Mouse (Mus musculus) heart, postnatal 36 days (tissue): ENCODE data around the gene Ifi205. TPM values are rescaled to one million over a fixed set of nuclear protein-coding genes. Genes with fewer than 3 reads are reported as not detected.
"Not testable (repeated sequence)": the region's sequence is repeated elsewhere in the genome, so short reads cannot be mapped to it uniquely, and the experiment has no call there.

ENCODE experiments used
- DNase-seq, 2 experiments: peaks; one replicate each; pipeline ENCODE4 v3.0.0; 2021 to 2022
- intact Hi-C: fragments of 180-260 bp; cut with DNase I; formaldehyde crosslinking; loops from one replicate; pipeline ENCODE4 v1.15.1; 2025
- total RNA-seq, 2 experiments: library from RNA; stranded (reverse); gene quantifications; 2 replicates each; pipeline ENCODE4 v1.2.3; 2021

Gene Ifi205
- total RNA-seq = 10 to 100 TPM in 1 of 2 experiments, 1 to 10 TPM in 1; 6.7 to 18.7 TPM

DNA sequence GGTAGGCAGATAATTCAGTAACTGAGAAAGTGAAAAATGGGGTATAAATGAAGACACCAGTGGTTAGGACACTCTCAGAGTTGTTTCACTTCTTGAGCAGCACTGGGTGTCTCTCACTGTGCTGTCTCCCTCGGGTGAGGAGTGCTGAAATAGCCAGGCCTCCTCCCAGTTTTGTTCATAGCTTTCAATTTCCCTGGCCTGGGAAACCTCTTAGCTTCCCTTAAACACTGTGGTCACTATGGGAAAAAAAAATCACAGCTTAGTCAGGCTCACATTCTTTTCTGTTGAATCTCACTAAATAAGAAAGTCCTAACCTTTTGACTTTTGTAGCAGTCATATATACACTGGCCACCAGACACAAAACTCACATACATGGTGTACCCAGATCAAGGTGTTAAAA is at the start of gene Ifi205:
Gene Ifi205 (minus strand): TSS at position 113 of the 400 bp plus-strand sequence.
- intact Hi-C loops = no loop called here
- peak in 1 of 2 experiments; percentile 28 for DNase-seq

DNA sequence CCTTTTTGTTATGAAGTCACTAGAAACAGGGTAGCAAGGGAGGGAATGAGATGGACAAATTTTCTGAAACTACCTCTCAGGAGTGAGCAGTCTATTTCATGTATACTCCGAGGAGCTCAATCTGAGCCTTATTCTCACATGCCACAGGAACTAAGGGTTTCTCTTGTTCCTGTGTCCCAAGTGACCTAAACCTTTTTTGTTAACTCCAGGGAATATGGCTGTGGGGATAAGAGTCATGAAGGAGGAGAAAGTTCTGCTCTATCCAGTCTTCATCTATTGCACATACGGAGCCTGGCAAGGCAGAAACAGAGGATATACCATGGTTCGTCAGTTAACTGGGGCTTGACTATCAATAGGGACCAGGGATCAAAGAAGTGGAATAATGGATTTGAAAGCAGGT is 34.7 kb upstream of the Ifi205 start, which contains the start of gene Olfr430:
Gene Olfr430 (plus strand): TSS at position 301 of the 400 bp plus-strand sequence.
- intact Hi-C loops = no loop called here
- DNase-seq = no peak

DNA sequence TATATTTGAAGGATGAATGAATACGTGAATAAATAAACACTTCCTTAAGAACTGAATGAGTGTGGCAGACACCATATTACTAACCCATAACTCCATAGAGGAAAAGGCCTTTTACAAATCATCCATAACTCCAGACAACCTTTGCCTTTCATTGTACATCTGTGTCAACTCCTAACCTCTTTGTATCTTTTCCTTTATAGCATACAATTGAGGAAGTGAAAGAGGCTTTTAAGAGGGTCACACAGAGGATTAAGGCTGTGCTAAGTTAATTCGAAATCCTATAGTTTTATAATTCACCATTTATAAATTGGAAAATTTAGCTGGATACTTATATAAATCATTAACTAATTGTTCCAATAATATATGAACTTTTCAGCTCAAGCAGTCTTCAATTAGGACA is 23.6 kb upstream of the Ifi205 start:
- DNase-seq = no peak
- intact Hi-C loops = no loop called here

DNA sequence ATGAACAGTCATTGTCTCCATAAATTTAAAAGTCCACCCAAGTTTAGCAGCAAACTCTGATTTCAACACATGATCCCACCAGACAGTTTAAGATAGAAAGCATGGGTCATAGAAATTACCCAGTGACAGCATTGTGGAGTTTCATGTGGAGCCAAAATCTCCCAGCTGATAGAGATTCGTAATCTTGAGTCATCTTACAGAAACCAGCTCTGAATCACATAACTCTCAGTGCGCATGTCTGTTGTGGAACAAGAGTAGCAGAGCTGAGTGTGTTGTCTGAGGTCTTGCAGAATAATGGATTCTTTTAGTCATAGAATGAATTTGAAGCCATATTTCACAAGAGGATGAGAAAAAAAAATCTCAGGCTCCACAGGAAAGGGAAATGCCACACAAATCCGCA is 21.4 kb upstream of the Ifi205 start:
- DNase-seq = no peak
- intact Hi-C loops = no loop called here

DNA sequence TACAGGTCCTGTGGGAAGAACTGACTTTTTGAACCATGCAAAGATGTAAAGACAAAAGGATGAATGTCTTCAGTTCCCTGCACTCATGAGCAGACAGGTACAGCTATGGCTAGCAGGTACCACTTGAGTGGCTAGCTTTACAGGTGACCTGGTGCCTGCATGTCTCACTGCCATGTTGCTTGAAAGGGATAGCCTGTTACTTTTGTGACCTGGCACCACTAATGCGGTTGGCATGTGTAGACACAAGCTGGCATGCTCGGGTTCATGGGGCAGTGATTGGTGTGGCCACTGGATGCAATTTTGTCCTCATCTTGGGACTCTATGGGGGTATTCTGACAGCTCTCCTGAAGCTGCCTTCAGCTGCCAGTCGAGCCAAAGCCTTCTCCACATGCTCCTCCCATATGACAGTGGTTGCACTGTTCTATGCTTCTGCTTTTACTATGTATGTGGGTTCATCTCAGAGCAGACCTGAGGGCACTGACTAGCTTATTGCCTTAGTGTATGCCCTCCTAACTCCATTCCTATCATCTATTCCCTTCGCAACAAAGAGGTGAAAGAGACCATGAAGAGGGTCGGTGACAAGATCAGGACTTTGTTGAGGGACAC is 20.4 kb upstream of the Ifi205 start:
- DNase-seq = no peak
- intact Hi-C loops = no loop called here

DNA sequence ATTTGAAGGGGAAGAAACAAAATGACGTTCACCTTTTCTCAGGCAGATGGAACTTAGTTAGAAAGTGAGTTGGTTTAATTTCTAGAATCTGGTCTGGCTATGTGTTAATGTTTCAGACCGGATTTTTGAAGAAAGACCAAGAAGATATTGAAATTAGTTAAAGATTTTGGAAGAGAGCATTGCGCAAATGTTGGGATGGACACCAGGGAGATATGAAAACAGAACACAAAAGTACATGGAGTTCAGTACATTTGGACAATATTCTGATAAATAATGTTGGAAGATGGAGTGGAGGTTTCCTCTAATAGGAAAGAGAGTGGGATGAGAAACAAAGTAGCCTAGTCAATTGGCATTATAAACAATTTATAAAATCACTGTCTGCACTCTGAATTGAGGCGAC is 19.9 kb upstream of the Ifi205 start:
- intact Hi-C loops = no loop called here
- no peak for DNase-seq

DNA sequence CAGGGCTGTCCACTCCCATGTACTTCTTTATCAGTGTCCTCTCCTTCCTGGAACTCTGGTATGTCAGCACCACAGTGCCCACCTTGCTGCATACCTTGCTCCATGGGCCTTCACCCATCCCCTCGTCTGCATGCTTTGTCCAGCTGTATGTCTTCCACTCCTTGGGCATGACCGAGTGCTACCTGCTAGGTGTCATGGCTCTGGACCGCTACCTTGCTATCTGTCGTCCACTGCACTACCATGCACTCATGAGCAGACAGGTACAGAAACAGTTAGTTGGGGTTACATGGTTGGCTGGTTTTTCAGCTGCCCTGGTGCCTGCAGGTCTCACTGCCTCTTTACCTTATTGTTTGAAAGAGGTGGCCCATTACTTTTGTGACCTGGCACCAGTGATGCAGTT is 18.9 kb upstream of the Ifi205 start:
- no peak for DNase-seq
- intact Hi-C loops = no loop called here

DNA sequence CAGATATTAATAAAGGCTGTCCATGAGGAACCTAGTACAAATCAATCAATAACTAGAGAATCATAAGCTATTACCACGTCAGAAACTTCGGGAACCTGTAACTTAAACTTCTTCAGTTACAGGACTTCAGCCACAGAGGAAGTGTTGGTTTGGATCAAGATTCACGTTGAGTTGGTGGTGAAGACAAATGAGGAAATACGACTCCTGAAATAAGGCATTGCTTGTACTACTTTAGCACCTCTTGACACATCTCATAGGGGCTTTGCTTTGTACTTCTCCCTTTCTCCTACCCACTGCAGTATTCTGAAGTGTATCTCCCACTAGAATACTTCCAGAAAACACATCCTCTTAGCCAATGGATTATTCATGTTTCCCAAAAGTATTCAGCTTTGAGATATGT is 17.7 kb upstream of the Ifi205 start:
- intact Hi-C loops, DNase-seq: not testable (repeated sequence)

DNA sequence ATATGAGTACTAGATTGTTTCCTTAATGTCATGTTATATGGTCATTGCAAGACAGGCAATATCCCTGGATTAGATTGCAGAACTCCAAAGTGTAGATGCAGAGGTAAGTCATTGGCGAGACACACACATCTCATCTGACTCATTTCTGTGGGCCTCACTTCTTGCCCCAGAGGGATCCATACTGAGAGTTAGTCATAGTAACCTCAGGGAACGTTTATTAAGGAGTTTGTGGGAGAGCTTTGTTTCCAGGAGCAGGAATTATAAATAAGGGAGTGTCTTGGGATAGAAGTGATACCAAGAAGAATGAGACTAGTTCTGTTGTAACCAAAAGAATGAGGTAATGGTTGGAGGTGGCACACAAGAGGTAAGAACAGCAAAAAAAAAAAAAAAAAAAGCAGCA is 17.3 kb upstream of the Ifi205 start, which contains the start of gene Olfr432:
Gene Olfr432 (plus strand): TSS at position 313 of the 400 bp plus-strand sequence.
- intact Hi-C loops = no loop called here
- no peak for DNase-seq

DNA sequence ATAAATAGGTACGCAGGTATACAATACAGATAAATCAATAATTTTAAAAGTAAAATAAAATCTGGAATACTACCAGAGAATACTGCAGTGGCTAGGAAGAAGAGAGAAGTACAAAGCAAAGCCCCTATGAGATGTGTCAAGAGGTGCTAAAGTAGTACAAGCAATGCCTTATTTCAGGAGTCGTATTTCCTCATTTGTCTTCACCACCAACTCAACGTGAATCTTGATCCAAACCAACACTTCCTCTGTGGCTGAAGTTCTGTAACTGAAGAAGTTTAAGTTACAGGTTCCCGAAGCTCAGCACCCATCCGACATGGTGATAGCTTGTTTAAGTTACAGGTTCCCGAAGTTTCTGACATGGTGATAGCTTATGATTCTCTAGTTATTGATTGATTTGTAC is 16.6 kb upstream of the Ifi205 start:
- DNase-seq, intact Hi-C loops: not testable (repeated sequence)

DNA sequence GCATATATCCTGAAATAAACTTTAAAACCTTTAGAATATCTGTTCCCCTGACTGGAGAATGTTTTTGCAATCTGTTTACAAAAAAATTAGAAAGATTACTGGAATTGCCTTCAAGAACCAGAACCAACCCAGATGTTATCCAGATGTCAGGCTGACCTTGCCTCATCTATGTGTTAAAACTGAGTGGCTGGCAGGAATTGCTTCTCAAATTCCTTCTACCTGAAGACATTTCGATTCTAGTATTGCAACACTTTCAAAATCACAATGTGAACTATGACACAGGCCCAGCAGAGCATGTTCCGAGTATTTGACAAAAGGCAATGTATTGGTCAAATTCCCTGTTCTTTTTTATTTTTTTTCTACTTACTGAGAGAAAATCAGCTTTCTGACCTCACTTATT is 12.8 kb upstream of the Ifi205 start:
- intact Hi-C loops = no loop called here
- DNase-seq = no peak

DNA sequence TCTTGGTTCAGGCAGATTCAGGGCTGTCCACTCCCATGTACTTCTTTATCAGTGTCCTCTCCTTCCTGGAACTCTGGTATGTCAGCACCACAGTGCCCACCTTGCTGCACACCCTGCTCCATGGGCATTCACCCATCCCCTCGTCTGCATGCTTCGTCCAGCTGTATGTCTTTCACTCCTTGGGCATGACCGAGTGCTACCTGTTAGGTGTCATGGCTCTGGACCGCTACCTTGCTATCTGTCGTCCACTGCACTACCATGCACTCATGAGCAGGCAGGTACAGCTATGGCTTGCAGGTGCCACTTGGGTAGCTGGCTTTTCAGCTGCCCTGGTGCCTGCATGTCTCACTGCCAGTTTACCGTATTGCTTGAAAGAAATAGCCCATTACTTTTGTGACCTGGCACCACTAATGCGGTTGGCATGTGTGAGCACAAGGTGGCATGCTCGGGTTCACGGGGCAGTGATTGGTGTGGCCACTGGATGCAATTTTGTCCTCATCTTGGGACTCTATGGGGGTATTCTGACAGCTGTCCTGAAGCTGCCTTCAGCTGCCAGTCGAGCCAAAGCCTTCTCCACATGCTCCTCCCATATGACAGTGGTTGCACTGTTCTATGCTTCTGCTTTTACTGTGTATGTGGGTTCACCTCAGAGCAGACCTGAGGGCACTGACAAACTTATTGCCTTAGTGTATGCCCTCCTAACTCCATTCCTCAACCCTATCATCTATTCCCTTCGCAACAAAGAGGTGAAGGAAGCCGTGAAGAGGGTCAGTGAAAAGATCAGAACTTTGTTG is 10.7 kb upstream of the Ifi205 start:
- intact Hi-C loops, DNase-seq: not testable (repeated sequence)

DNA sequence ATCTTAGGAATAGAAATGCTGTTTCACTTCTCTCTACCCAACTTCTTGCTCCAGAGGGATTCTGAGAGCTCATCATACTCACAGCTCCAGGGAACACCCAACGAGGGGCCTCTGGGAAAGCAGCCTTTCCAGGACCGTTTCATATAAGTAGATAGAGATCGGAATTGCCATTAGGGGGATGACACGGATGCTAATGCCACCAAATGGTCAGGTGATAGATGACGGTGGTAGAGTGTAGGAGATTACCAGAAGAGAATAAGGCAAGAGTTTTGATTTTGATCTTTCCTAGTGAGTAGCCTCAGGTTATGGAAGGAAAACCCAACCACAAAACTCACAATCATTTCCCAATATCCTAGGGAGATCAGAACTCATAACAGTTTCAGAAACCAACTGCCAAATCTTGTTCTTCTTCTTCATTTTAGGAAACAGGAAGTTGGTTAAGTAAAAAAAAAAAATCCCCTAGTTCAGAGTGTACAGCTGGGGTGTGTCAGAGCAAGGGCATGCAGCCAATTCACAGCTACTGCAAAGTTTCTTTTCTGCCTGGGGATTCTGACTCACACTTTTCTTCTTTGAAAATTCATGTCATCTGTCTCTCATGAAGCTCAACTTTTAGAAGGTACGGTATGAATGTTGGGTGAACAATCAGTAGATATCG is 9.0 kb upstream of the Ifi205 start, which contains the start of gene Olfr433:
Gene Olfr433 (plus strand): TSS at position 183 of the 655 bp plus-strand sequence.
- intact Hi-C loops = no loop called here
- peak; percentile 73 to 79 for DNase-seq

DNA sequence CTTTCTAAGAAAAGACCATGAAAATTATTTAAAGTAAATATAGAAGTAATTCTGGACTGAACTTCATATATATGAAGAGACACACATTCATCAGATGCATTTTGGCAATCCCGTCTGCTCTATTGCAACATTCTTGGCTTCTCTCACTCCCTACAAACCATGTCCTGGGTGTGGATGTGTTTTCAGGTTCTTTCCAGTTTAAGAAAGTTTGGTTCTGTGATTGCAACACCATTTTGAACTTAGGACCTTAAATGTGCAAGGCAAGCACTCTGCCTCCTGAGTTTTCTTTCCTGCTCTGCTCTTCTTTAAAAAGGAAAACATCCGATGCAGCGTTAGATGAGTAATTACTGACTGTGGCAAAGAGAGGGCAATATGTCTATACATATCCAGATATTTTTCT is 6.9 kb upstream of the Ifi205 start:
- intact Hi-C loops = no loop called here
- DNase-seq = no peak

DNA sequence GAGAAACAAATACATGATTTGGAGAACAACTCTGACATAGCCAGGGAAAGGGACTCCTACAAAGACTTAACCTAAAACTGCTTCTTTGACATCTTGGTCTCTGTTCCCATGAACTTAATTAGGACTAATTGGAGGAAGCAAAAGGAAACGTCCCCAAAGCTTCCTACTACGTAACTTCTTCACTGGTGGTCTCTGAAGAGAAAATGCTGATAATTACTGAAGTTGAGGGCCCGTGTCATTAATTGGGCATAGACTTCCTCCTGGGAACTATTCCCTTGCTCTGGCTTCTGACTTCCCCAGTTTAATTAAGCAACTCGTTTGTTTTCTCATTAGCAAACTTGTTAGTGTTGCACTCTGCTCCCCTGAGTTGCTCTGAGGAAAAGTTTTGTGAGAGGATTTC is 4.2 kb upstream of the Ifi205 start:
- intact Hi-C loops = no loop called here
- DNase-seq = no peak

DNA sequence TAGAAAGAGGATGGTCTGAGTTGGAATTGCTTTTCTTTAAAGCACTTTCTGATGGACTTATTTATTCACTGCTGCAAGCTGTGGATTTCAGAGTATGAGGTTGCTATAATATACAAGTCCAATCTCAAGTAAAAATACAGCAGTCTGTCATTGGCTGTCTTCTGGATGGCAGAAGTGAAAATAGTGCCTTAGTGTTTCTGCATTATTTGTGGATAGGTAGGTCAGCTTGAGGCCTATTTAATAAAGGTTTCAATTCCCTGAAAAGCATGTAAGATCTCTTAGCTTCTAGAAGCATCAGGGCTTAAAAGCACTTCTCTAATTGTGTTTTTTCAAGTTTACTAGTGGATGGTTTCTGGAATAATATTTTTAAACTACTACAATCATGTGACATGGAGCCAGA is 24.6 kb downstream of the Ifi205 start:
- intact Hi-C loops, DNase-seq: not testable (repeated sequence)

DNA sequence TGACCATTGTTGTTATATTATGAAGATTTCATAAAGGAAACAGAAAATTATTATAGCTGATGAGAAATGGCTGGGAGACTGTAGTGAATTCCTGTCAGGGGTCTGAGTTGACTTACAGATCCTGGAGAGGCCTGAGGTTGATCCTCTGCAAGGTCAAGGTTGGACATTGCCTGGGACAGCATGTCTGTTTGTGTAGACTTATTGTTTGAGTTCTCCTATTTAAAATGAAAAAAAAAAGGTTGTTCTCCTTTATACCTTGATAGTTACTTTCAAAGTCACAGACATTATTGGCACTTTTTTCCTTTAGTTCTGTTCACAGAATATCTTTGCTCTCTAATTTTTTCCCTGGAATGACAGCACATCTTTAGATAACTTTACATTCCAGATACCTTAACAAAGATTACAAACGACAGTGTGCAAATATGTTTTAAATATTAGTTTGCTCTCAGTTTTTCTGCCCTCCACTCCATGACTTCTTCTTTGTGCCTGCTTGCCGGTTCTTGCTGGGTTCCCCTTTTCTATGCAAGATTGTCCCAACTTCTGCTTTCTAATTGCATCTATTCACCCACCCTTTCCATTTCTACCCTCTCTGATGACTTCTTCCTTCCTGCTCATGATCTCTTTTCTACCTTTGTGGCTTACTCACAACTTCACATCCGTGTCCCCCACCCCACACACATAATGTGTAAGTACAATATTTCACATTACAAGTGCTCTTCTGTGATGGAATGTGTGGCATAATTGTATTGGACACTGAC is 27.1 kb downstream of the Ifi205 start:
- DNase-seq, intact Hi-C loops: not testable (repeated sequence)

DNA sequence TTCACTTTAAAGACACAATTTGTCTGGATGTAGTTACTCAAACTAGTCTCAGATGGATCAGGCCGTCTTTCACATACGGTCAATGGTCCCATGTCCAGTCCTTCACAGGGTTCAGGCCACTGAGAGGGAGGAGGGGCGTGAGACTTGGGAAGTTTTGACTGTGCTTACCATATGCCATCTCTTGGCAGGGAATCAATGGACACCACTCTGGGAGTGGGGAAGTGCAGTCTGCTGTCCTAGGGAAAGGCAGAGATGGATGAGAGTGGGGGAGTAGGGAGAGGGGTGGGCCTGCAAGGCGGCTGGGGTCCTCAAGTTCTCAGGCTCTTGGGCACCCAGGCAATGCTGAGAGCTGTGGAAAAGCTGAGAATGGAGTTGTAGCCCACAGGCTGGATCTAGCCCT is 36.6 kb downstream of the Ifi205 start:
- intact Hi-C loops = no loop called here
- DNase-seq = no peak

DNA sequence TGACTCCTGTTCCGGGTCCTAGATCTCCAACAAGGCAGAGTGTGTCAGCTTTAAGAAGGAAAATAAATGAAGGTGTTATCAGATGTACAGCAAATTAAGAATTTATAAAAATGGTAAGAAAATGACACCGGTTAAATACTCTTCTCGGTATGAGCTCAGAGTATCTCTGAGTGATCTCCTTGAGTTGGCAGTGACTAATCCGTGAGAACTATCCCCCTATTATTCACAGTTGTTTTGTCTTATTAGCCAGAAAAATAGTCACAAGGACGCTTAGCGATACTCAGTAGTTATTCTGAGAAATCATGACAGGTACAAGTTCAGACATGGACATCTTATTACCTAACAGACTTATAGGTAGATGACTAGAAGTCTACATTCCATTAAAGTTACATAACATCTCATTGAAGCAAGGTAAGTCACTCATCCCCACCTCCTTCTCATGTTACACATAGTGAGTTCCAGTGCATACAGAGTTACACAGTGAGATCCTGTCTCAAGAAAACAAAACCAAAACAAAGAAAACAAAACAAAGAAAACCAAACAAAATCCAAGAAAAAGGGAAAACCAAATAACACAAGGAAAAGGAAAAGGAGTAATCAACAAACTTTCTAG is 48.8 kb downstream of the Ifi205 start, which contains the start of gene Ifi202b:
Gene Ifi202b (minus strand): TSS at position 51 of the 612 bp plus-strand sequence.
- DNase-seq, intact Hi-C loops: not testable (repeated sequence)

DNA sequence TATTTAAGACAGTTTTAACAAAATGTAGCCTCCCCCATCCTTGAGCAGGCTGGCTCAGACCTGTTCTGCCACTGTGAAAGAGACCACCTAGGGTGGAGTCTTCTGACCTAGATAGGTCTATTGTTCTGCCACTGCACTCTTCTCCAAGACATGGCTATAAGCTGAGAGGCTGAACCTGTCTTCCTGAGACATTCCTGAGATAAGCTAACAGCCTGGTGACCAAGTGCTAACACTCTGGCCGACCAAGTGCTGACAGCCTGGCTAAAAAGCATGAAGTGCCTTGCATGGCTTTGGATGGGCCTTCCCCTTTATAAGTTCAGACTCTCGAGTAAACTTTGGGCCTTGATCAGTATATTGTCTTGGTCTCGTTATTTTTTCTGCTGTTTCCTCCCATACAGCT is 50.6 kb downstream of the Ifi205 start:
- DNase-seq, intact Hi-C loops: not testable (repeated sequence)
